Comparison of ENCODE assay signal across 8 mouse cellular contexts in the genomic region with DNA sequence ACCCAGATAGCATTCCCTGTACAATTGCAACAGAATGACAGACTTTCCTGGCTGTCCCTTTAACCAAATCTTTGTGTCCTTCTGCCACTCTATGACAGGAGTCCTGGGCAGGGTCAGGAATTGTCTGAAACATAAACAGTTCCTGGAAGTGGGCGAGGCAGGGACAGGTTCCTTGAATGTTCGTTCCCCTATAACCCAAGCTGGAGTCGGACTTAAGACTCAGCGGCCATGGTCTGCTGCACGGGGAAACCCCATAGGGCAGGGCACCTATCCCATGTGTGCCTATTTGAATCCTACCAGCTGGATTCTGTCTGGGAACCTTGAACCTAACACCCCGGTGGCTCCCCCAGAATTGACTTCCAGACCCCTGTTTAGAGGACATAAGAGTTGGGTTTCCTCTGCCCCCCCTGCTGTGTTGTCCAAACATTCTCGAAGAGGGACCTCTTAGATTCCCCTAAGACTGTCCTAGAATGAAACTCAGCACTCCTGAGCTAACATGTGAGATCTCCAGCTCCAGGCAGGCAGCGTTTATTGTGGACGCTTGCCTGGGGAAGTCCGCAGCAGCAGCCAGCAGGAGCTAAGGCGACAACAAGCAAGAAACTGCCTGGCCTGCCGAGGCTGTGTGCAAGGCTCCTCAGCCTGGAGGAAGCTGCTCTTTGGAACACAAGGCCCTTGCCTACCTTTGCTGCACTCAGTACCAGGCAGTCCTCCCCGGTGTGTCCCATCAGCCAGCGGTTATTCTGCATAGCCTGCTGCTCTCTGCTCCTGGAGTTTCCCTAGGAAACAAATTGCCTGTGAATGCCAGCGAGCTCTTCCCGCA. TPM values are rescaled to one million over a fixed set of nuclear protein-coding genes. Genes with fewer than 3 reads are reported as not detected.
DNase-seq lines count a peak whose midpoint lies in the region; ATAC-seq and TF ChIP-seq lines count a peak whose summit lies in the region.

No protein-coding gene starts in this region.

- peaks cover 3% of the 10 kb centered on the region; the same call in 1 of the 2 replicates for H3K9me3 ChIP-seq in forebrain, postnatal 0 days (ENCODE audit: low read length)
- H3K9me3 ChIP-seq in kidney, embryonic 14.5 days (ENCODE audit: control insufficient read depth, low read length): peaks cover 5% of the 10 kb centered on the region; the same call in 1 of the 2 replicates
- peaks cover 5% of the 10 kb centered on the region; the same call in 1 of the 2 replicates for H3K9me3 ChIP-seq in midbrain, embryonic 11.5 days (ENCODE audit: control insufficient read depth, low read length)

- no peak overlapping the region for H3K4me3 ChIP-seq in forebrain, postnatal 0 days (ENCODE audit: low read depth, low read length)
- H3K4me3 ChIP-seq in kidney, embryonic 14.5 days (ENCODE audit: low read length): peak overlapping the region; percentile 24
- no peak overlapping the region for H3K4me3 ChIP-seq in midbrain, embryonic 11.5 days (ENCODE audit: low read depth, low read length)

- H3K9ac ChIP-seq in forebrain, postnatal 0 days: 0 out of 2 replicates have a peak overlapping the region, but pooled peaks have one; percentile 1
- peak overlapping the region; percentile 5; the same call in 1 of the 2 replicates for H3K9ac ChIP-seq in kidney, embryonic 14.5 days (ENCODE audit: low read depth, low read length)
- no peak overlapping the region for H3K9ac ChIP-seq in midbrain, embryonic 11.5 days (ENCODE audit: low read length)

- ATAC-seq in forebrain, postnatal 0 days: peak; percentile 5; the same call in 1 of the 2 replicates
- peak; percentile 79 for ATAC-seq in kidney, embryonic 14.5 days (ENCODE audit: low FRiP score, low TSS enrichment)
- no peak for ATAC-seq in midbrain, embryonic 11.5 days (ENCODE audit: low FRiP score)
- ATAC-seq in CD4-positive, CD25-positive, alpha-beta regulatory T cell, adult 4 months: no peak

- H3K4me2 ChIP-seq in forebrain, postnatal 0 days (ENCODE audit: low read depth): no peak overlapping the region
- peak overlapping the region; percentile 44 for H3K4me2 ChIP-seq in kidney, embryonic 14.5 days (replicated peaks; ENCODE audit: low read depth, low read length)
- H3K4me2 ChIP-seq in midbrain, embryonic 11.5 days: 0 out of 2 replicates have a peak overlapping the region, but pooled peaks have one; percentile 2

- H3K36me3 ChIP-seq in forebrain, postnatal 0 days (ENCODE audit: insufficient read depth): peaks cover 15% of the 10 kb centered on the region
- H3K36me3 ChIP-seq in kidney, embryonic 14.5 days (ENCODE audit: control insufficient read depth, insufficient read depth, low read length): peaks cover 4% of the 10 kb centered on the region; the same call in 1 of the 2 replicates
- peaks cover 3% of the 10 kb centered on the region for H3K36me3 ChIP-seq in midbrain, embryonic 11.5 days (ENCODE audit: control insufficient read depth, insufficient read depth, low read length)

- H3K27ac ChIP-seq in forebrain, postnatal 0 days (ENCODE audit: low read depth, low read length): peak overlapping the region; percentile 59
- H3K27ac ChIP-seq in kidney, embryonic 14.5 days (ENCODE audit: low read depth, low read length): peak overlapping the region; percentile 82
- H3K27ac ChIP-seq in midbrain, embryonic 11.5 days (ENCODE audit: low read depth, low read length): no peak overlapping the region

- WGBS in forebrain, postnatal 0 days: 22% methylated on average over 16 of the region's 16 CpGs
- WGBS in kidney, embryonic 14.5 days: 4% methylated on average over 16 of the region's 16 CpGs
- 9% methylated on average over 16 of the region's 16 CpGs for WGBS in midbrain, embryonic 11.5 days

- DNase-seq in brain, adult 2 months (ENCODE audit: low read depth, low spot score): peak; percentile 37
- DNase-seq in forebrain, postnatal 0 days: peak; percentile 47
- peak; percentile 91 for DNase-seq in midbrain, embryonic 11.5 days (ENCODE audit: low spot score, missing footprints)
- DNase-seq in gastrocnemius, postnatal 36 days: no peak
- DNase-seq in layer of hippocampus, postnatal 36 days: no peak
- no peak for DNase-seq in B cell, adult 2 months

- H3K27me3 ChIP-seq in forebrain, postnatal 0 days (ENCODE audit: insufficient read depth, low read length): no peaks in the 10 kb centered on the region
- H3K27me3 ChIP-seq in kidney, embryonic 14.5 days (ENCODE audit: control insufficient read depth, insufficient read depth, low read length): no peaks in the 10 kb centered on the region
- no peaks in the 10 kb centered on the region; the same call in 1 of the 2 replicates for H3K27me3 ChIP-seq in midbrain, embryonic 11.5 days (ENCODE audit: control insufficient read depth, insufficient read depth, low read length)

- H3K4me1 ChIP-seq in forebrain, postnatal 0 days (ENCODE audit: insufficient read depth): peaks cover 14% of the 10 kb centered on the region; the same call in 1 of the 2 replicates
- H3K4me1 ChIP-seq in kidney, embryonic 14.5 days (ENCODE audit: control insufficient read depth, insufficient read depth, low read length): peaks cover 41% of the 10 kb centered on the region
- H3K4me1 ChIP-seq in midbrain, embryonic 11.5 days (ENCODE audit: control insufficient read depth, insufficient read depth, low read length): peaks cover 24% of the 10 kb centered on the region

- intact Hi-C loops in gastrocnemius, postnatal 36 days (cut with DNase I): no loop called here

- TF ChIP-seq CTCF in forebrain, postnatal 0 days (IDR thresholded peaks at IDR 0.05; ENCODE audit: low read depth): no peak

RNA-seq across cellular contexts. Expression of a gene that starts 48.2 kb away (rescaled TPM):
- total RNA-seq in forebrain, postnatal 0 days (2014; rRNA removed): 40.4 and 43.9 TPM in 2 replicates
- 35.5 and 43.6 TPM in 2 replicates for polyA plus RNA-seq in forebrain, postnatal 0 days (2015; fragmentation: Nextera tagmentation; extraction: Ambion mirVana)
- polyA plus RNA-seq in kidney, embryonic 14.5 days (2014; fragmentation: Nextera tagmentation; extraction: Ambion mirVana): 30.8 and 37.6 TPM in 2 replicates
- 23.4 and 23.5 TPM in 2 replicates for polyA plus RNA-seq in midbrain, embryonic 11.5 days (2014; fragmentation: Nextera tagmentation; extraction: Ambion mirVana)
- not detected for polyA plus RNA-seq in CD4-positive, CD25-positive, alpha-beta regulatory T cell, adult 4 months (2017; shearing (Covaris generic))
- total RNA-seq in gastrocnemius, postnatal 36 days (2021): 1 to 10 TPM; 1.5 to 2.5 TPM
- total RNA-seq in layer of hippocampus, postnatal 36 days (2021): 10 to 100 TPM; 20.7 to 31.6 TPM

Comparison
In these comparisons a context has a peak if more than half of its experiments do, and no peak if none do; other contexts are left out.
1. DNase-seq: peak in brain, adult 2 months (single experiment), forebrain, postnatal 0 days (single experiment) and midbrain, embryonic 11.5 days (single experiment); none in gastrocnemius, postnatal 36 days (0 of 2), layer of hippocampus, postnatal 36 days (0 of 2) and B cell, adult 2 months (0 of 2).
2. ATAC-seq: peak in forebrain, postnatal 0 days (single experiment) and kidney, embryonic 14.5 days (single experiment); none in midbrain, embryonic 11.5 days (single experiment) and CD4-positive, CD25-positive, alpha-beta regulatory T cell, adult 4 months (single experiment).
3. RNA of a gene that starts 48.2 kb away (polyA plus RNA-seq): 35.5 to 43.6 TPM in forebrain, postnatal 0 days, 30.8 to 37.6 TPM in kidney, embryonic 14.5 days and 23.4 to 23.5 TPM in midbrain, embryonic 11.5 days; not detected in CD4-positive, CD25-positive, alpha-beta regulatory T cell, adult 4 months; every median in the first group is over 10 times any median in the second.